Mouse (Mus musculus): ENCODE results near the gene Cyp26b1. TPM values are rescaled to one million over a fixed set of nuclear protein-coding genes. Genes with fewer than 3 reads are reported as not detected.
"Not testable (repeated sequence)": the region's sequence is repeated elsewhere in the genome, so short reads cannot be mapped to it uniquely, and the experiment has no call there.

Gene Cyp26b1
- total RNA-seq (2021), result 10 to 100 TPM in 1 of 2 experiments, 1 to 10 TPM in 1; 1.3 to 12.3 TPM
- long read RNA-seq, experiment 1, partial matches to known transcripts, result 0 of 2 reads
- long read RNA-seq, experiment 1, other reads (novel, unspliced or antisense), result 2 of 2 reads
- long read RNA-seq, experiment 2, partial matches to known transcripts, result 0 of 1 reads
- long read RNA-seq, experiment 2, other reads (novel, unspliced or antisense), result 1 of 1 reads

- no peak for DNase-seq
Measured at GRCm38 (mm10) chr6:84593693-84594092, at the start of gene Cyp26b1. Cyp26b1 (minus strand) TSS chr6:84593908.

- DNase-seq, result no peak
Measured at GRCm38 (mm10) chr6:84641062-84641431, 47.3 kb upstream of the Cyp26b1 start.

- peak; percentile 36 for DNase-seq
Measured at GRCm38 (mm10) chr6:84640324-84641061, 46.8 kb upstream of the Cyp26b1 start.

GRCm38 (mm10) chr6:84638206-84638605 is 44.5 kb upstream of the Cyp26b1 start:
- DNase-seq, result peak; percentile 19

- DNase-seq, result no peak
Measured at GRCm38 (mm10) chr6:84631588-84631987, 37.9 kb upstream of the Cyp26b1 start.

GRCm38 (mm10) chr6:84630276-84630675 is 36.6 kb upstream of the Cyp26b1 start:
- DNase-seq, result no peak

- DNase-seq, result no peak
Measured at GRCm38 (mm10) chr6:84628831-84629230, 35.1 kb upstream of the Cyp26b1 start.

- DNase-seq, result no peak
Measured at GRCm38 (mm10) chr6:84626398-84626797, 32.7 kb upstream of the Cyp26b1 start.

- DNase-seq, result no peak
Measured at GRCm38 (mm10) chr6:84619166-84619565, 25.5 kb upstream of the Cyp26b1 start.

- no peak for DNase-seq
Measured at GRCm38 (mm10) chr6:84617051-84617450, 23.3 kb upstream of the Cyp26b1 start.

GRCm38 (mm10) chr6:84616586-84616985 is 22.9 kb upstream of the Cyp26b1 start:
- no peak for DNase-seq

- no peak for DNase-seq
Measured at GRCm38 (mm10) chr6:84613561-84613960, 19.9 kb upstream of the Cyp26b1 start.

- no peak for DNase-seq
Measured at GRCm38 (mm10) chr6:84601136-84601889, 7.6 kb upstream of the Cyp26b1 start.

- DNase-seq, result not testable (repeated sequence)
Measured at GRCm38 (mm10) chr6:84599296-84599695, 5.6 kb upstream of the Cyp26b1 start.

GRCm38 (mm10) chr6:84598725-84599124 is 5.0 kb upstream of the Cyp26b1 start:
- DNase-seq, result no peak

GRCm38 (mm10) chr6:84594626-84595025 is 918 bp upstream of the Cyp26b1 start:
- no peak for DNase-seq

GRCm38 (mm10) chr6:84590961-84591745 is 2.6 kb downstream of the Cyp26b1 start:
- no peak for DNase-seq

GRCm38 (mm10) chr6:84589742-84590686 is 3.7 kb downstream of the Cyp26b1 start:
- DNase-seq, result peak; percentile 75

GRCm38 (mm10) chr6:84588895-84589652 is 4.6 kb downstream of the Cyp26b1 start:
- no peak for DNase-seq

- no peak for DNase-seq
Measured at GRCm38 (mm10) chr6:84588221-84588894, 5.3 kb downstream of the Cyp26b1 start.

Data from gastrocnemius, postnatal 25 days (tissue).